Mouse (Mus musculus): ENCODE measurements around the gene Acads.
"Not testable (repeated sequence)": the region's sequence is repeated elsewhere in the genome, so short reads cannot be mapped to it uniquely, and the experiment has no call there.

Acads gene

DNA sequence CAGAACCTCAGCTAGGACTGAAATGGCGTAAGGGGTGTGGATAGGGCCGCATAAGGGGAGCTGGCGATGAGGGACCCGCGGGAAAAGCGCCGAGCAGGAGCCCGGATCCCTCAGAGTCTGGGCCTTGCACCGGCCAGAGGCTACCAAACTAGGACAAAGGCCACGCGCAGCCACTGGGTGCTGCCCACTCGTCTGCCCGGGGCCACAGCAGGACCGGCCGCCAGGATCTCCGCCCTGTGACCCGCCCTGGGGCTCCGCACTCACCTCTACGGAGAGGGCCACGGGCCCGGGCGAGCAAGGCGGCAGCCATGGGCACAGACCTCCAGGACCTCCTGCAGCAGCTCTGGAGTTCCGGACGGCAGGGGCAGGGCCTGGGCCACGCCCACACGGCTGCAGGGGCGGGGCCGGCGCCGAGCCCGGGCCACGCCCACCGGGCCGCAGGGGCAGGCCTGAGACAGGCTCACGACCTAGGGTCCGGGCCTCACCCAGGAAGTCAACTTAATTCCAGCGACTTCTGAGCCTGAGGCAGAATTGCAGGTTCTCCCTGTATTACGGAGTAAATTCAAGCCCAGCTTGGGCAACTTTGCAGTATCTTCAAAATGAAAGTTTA, at the start of gene Acads:
Gene Acads (minus strand): TSS at position 386 of the 610 bp plus-strand sequence.
- DNase-seq (ENCODE audit: low spot score in 2 of 2), result peak; percentile 77 to 80

DNA sequence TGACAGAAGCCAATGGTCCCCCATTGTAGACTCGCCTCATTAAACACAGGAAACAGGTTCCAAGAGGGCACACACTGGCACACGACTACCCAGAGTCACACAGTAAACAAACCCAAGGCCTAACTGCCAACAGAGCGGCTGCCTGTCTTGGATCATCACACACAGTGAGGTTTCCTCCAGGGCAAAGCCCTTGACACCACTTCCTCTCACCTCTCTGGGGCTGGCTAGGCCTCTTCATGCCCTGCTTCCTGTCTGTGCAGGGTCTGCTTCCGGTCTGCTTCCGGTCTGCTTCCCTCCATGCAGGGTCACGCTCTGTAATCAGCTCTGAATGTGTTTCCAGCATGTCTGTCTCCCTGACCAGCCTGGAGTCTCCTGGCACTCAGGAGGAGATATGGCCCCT, 48.2 kb upstream of the Acads start:
- no peak for DNase-seq (ENCODE audit: low spot score in 2 of 2)

DNA sequence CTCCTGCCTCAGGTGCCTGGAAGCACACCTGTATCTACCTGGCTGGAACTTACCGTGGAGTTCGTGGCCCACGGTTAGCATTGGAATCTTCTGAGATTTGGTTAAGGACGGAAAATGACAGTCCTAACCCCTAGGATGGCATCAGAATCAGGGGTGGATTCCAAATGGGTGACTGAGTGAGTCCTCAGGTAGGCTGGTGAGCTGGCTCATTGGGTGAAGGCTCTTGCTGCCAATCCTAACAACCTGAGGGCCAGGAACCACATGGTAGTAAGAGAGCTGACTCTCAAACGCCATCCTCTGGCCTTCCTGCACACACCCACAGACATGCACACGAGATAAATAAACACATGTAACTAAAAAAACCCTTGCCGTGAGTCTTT, 47.7 kb upstream of the Acads start:
- DNase-seq (ENCODE audit: low spot score in 2 of 2), result no peak

DNA sequence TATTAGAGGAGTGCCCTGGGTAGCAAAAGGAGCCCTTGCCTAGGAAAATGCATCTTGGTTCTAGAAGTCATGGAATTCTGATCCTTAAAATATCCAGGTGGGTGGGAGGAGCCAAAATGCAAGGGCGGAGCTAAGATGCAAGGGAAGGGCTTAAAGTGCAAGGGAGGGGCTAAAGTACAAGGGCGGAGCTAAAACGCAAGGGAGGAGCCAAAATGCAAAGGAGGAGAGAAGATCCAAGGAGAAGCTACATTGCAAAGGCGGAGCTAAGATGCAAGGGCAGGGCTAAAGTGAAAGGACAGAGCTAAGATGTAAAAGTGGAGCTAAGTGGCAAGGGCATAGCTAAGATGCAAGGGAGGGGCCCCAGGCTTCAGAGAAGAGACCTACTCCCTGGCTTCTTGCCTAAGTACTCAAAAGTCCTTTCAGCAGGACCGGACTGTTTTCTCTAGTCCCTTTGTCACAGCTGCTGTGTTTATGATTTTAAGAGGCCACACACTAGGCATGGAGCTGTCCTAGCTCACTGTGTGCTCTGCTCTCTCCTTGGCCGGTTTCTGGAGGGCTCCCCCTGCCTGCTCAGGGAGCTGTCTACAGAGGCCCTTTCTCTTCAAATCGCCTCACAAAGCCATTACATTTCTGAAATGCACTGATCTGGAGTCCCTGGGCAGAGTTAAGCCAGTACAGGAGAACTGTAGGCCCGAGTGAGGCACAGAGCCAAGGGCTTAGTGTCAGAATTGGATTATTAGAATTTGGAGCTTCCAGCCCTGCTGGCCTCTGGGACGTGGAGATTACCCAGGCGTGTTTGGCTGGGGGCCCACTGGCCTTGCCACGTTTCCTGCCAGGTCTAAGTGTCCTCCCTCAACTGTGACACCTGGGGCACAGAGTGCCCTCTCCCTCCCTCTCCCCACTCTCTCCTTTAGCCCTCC, 47.0 kb upstream of the Acads start:
- no peak for DNase-seq (ENCODE audit: low spot score in 2 of 2)

DNA sequence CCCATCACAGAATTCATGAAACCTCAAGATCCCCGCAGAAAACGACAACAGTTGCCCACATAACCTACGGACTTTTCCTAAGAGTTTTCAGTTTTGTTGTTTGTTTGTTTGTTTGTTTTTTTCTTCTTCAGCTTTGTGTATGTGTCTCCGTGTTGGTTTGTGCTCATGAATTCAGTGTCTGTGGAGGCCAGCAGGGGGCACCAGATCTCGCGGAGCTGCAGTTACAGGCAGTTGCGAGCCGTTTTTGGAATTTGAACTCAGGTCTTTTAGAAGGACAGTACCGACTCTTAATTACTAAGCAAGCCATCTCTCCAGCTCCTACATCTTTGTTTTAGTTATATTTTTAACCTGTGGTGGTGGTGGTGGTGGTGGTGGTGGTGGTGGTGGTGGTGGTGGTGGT, 46.2 kb upstream of the Acads start:
- DNase-seq (ENCODE audit: low spot score in 2 of 2), result no peak

DNA sequence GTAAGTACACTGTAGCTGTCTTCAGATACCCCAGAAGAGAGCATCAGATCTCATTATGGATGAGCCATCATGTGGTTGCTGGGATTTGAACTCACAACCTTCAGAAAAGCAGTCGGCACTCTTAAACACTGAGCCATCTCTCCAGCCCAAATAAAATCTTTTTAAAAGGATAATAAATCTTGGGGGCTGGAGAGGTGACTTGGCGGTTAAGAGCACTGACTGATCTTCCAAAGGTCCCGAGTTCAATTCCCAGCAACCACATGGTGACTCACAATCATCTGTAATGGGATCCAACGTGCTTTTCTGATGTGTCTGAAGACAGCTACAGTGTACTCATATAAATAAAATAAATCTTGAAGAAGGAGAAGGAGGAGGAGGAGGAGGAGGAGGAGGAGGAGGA, 45.3 kb upstream of the Acads start:
- DNase-seq (ENCODE audit: low spot score in 2 of 2), result not testable (repeated sequence)

DNA sequence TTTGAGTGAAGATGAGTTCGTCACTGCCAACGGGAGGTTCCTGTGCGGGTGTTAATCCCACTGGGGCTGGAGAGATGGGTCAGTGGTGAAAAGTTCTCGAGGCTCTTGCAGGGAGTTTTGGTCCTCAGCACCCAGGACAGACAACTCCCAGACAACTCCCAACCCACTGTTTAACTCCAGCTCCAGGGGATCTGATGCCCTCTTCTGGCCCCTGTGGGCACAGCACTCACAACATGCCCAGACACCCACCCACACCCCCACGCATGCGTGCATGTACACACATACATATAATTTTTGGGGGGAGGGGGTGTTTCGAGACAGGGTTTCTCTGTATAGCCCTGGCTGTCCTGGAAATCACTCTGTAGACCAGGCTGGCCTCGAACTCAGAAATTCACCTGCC, 44.4 kb upstream of the Acads start:
- DNase-seq (ENCODE audit: low spot score in 2 of 2), result peak in 1 of 2 experiments; percentile 54

DNA sequence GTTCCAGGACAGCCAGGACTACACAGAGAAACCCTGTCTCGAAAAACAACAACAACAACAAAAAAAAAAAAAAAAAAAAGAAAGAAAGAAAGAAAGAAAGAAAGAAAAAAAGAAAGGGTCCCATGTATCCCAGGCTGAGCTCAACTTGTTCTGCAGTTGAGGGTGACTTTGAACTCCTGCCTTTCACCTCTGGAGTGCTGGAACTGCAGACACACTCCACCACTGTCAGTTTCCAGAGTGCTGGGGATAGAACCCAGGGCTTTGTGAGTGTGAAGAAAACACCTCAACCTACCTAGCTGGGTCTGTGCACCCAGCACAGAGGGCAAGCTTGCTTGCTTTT, 42.8 kb upstream of the Acads start:
- DNase-seq (ENCODE audit: low spot score in 2 of 2), result not testable (repeated sequence)

DNA sequence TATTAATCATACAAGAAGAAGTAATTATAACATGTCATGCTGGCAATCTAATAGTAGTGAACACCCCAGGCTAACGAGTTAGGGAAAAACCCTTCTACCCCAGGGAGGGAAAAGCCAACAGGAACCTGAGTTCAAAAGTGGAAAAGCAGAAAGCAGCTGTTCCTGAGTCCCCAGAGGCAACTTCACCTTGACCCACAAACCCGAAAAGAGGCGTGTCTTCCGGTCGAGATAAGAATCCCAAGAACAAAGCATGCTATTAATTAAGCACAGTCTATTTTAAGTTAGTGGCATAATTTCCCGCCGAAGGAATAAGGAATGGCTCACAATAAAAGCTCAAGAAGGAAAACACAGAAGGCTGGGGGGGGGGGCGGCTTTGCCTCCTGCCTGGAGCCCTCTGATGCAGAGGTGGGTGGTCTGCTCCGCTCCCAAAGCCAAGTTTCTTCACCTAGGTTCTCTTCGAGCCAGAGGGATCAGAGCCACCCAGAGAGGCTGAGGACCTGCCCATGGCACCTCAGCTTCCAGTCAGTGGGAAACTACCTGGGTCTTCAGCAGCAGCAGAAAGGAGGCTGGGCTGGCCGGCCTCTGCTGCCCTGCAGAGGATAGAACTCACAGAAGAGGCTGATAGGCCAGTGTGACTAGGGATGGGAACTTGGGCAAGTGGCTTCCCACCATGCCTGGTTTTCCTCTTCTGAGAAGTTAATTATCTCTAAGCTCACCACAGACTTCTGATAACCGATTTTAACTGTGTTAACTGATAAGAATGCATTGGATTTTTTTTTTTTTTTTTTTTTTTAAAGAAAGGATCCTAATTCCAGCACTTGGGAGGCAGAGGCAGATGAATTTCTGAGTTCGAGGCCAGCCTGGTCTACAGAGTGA, 42.2 kb upstream of the Acads start:
- DNase-seq (ENCODE audit: low spot score in 2 of 2), result no peak

DNA sequence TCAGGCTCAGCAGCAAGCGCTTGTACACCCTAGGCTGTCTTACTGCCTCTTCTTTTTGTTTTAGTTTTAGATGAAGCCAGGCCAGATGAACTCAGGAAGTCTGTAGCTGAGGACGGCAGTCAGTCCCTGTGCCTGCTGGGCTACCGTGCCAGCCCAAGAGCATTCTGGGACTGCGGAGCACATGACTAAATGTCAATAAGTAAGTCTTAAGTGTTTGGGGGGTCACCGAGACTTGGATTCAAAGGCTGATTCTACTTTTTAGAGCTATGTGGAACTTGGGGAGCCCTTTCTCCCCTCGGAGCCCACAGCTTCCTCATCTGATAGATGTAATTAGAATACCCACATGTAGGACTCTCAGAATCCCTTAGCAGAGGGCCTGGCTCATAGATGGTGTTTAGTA, 41.5 kb upstream of the Acads start:
- DNase-seq (ENCODE audit: low spot score in 2 of 2), result no peak

DNA sequence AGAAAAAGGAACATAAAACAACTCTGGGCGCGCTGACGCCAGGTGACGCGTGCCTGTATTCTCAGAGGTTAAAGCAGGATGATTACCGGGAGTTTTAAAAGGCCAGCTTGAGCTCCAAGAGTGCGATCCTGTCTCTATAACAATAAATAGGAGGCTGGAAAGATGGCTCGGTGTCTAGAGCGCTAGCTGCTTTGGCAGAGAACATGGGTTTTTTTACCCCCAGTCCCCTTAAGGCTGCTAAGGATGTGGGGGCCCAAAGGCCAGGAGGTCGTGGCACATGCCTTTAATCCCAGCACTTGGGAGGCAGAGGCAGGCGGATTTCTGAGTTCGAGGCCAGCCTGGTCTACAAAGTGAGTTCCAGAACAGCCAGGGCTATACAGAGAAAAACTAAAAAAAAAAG, 40.0 kb upstream of the Acads start:
- DNase-seq (ENCODE audit: low spot score in 2 of 2), result no peak

DNA sequence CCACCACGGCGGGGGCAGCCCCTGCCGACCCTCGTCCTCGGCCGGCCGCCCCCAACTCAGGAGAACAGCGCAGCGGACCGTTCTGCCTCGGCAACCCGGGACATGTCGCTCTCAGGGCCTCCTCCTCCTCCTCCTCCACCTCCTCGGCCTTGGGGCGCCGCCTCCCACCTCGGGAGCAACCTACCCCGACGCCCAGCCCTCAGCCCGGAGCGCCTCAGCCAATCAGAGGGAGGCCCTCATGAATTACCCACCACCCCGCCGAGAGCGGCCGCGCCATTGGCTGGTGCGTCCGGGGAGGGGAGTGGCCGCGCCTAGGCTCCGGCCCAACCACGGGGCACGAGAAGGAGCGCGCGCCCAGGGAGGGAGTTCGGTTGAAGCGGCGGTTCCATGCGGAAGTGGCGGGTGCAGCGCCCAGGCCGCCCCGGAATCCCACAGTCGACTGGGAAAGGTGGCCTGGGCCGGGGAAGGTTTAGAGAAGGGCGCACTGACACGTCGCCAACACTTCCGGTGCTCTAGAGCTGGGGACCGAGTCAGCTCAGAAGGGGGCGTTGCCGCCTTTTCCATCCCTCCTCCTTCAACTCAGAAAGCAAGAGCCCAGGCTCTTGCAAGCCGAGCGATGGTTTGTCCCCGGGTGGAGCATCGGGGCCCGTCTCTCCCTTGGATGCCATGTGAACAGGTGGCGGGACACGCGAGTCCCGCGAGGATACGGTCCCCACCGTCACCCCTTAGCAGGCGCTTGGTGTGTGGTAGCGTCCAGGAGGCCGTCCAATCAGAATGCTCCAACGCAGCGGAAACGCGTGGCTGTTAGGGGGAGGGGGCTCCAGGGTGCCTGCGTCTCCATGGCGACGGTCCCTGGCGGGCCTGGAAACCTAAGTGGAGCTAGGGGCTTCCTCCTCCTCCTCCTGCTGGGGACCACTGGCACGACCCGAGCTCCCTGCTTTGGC, 39.2 kb upstream of the Acads start, which contains the start of gene Mlec:
Gene Mlec (minus strand): TSS at position 140 of the 944 bp plus-strand sequence.
- DNase-seq (ENCODE audit: low spot score in 2 of 2), result peak; percentile 97 to 99

DNA sequence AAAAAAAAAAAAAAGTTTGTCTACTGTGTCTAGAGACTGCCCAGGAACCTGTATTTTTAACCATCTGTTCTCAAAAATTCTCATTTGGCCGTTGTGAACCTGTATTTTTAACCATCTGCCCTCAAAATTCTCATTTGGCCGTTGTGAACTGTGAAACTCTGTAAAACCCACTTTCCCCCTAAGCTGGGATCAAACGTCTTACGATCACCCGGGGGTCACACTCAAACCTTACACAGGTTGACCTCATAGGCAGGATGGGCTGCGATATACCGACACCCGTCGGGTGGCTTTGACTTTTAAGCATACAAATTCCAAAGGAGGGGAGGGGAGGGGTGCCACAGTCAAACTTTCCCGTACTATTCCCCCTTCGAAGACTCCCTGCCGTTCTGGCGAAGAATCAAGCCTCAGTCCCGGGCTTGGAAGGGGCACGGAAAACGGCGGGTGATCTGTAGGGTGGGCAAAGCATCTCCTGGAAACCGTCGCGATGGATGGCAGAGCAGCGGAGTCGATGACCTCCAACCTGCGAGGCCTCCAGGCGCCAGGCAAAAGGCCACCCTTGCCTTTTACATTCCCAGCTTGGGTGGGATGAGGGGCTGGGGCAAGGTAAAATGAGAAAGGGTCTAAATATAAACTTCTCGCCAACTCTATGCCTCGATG, 37.9 kb upstream of the Acads start:
- DNase-seq (ENCODE audit: low spot score in 2 of 2), result no peak

DNA sequence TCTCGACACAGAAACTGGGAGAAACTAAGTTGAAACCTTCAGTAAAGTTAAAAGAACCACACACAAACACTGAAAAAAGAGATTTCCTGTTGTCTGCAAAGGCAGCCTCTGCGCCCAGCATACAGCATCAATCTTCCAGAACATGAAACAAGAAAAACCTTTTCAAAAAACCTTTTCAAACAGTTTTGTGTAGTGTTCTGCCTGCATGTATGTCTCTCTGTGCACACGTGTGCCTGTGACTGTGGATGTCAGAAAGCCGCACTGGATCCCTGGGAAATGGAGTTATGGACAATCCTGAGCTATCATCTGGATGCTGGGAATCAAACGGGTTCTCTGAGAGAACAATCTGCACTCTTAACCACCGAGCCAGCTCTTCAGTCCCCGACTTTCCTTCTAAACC, 37.3 kb upstream of the Acads start:
- no peak for DNase-seq (ENCODE audit: low spot score in 2 of 2)

DNA sequence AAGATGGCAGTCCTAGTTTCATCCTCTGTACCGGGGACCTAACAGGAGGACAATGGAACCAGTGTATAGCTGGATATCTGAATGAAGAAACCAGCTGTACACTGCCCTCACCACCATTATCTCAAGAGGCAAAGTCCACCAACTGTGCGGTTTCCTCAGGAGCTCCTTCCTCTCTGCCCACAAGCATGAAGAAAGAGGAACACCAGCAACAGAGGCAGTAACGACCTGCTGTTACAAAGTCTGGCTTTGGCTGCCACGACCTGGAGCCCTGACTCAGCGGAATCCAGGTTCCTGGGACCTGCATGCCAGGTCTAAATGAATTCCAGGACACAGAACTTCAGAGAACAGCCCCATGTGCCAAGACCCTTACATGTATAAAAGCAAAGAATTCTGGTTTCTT, 36.7 kb upstream of the Acads start:
- no peak for DNase-seq (ENCODE audit: low spot score in 2 of 2)

DNA sequence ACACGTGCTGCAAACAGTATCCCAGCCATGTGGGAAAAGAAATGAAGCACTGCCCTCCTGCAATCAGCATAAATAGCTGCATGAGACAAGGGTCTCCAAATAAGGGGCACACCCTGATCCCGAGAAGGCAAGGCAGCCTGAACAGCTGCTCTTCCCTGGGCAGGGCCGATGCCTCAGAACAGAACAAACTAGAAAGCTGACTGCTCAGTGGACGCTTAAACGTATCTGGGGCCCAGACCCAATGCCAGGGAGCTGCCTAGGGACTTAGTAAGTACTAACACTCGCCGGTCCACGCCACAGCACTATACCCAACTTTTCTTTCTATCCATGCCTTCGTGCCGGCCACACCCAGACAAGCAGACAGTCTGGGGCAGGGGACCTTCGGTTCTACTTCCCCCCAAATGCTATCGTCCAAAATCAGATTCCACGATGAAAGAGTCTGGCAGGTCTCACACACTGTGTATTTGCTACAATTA, 36.0 kb upstream of the Acads start:
- no peak for DNase-seq (ENCODE audit: low spot score in 2 of 2)

DNA sequence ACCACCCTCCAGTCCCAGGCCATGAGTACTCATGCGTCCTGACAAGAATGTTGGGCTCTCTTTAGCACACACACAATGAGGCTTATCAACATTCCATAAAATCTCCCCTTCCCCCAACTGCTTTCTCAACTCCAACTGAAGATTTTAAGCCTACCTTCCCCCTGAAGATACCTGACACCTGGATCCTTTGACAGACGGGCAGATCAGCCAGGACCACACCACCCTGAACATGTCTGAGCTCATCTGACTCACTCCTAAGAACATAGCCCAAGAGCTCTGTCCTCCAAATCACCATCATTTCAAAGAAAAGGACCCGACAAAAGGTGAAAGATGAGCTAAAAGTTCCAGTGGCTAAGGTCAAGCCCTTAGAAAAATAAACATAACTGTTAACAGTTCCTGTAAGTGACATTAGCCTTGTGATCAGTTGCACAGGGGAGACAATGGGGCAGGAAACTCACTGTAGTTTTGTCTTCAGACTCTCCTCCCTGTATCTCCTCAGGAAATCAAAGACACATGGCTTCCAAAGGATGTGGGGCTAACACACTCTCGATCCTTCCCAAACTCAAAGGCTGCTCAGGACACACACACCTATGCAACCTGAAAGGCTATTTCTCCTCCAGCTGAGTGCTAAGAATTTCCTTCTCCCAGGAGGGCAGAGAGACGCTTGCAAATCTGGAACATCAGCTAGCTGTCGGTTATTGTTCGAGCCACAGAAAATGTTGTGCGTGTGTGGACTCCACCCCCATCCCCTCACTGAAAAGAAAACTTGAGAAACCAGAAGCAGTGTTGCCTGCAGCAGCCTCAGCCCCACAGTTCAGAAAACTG, 33.2 kb upstream of the Acads start:
- DNase-seq (ENCODE audit: low spot score in 2 of 2), result no peak

DNA sequence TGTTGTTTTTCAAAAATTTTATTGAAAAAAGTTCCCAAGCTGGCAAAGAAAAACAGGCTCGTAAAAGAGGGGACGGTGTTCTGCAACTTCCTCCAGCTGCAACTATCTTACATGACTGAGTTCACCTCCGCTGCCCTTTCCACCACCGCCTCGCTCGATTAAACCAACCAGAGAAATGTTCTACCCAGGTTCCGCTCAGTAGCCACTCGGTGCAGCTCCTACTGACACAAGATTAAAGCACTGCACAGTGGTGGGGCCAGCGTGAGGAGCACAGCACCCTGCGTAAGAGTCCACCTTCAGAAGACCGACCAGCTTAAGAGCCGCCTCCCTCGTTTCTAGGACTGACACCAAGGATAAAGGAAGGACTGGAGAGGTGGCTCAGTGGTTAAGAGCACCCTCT, 32.3 kb upstream of the Acads start:
- no peak for DNase-seq (ENCODE audit: low spot score in 2 of 2)

DNA sequence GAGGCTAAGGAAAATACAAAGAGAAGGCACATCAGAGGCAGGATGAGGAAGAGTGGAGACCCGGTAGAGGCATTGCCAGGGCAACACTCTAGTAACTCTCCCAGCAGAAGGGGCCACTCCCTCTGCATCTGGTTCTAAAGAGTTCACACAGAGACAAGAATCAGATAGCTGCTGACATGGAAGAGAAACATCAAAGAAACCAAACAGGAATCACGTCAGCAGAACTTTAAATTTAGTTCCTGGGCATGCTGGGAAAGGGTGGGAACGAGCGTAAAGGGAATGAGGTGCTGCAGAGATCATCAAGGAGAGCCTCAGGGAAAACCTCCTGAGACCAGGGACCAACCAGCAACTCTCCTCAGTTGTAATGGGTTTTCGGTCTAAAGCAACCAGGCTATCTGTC, 31.8 kb upstream of the Acads start:
- no peak for DNase-seq (ENCODE audit: low spot score in 2 of 2)

All from urinary bladder, adult 18-20 months (tissue).